Mouse (Mus musculus) neural tube, embryonic 11.5 days (tissue): ENCODE results near the gene Fndc3b. TPM values are rescaled to one million over a fixed set of nuclear protein-coding genes. Genes with fewer than 3 reads are reported as not detected.
A peak's percentile ranks its signal among the peaks of the same experiment; 100 is the strongest.

Experiments used
- ATAC-seq: fragments of 200-750 bp; cut with Nextera tagmentation; 2 replicates; pipeline ENCODE4 v1.8.0; 2017; ENCODE audit warnings: moderate number of reproducible peaks, mild to moderate bottlenecking, moderate TSS enrichment, moderate library complexity; ENCODE audit not compliant: insufficient read depth, low FRiP score, low TSS enrichment
- DNase-seq: peaks from one replicate; pipeline ENCODE4 v3.0.0-alpha.2; 2015; ENCODE audit warnings: low spot score
- H3K27ac ChIP-seq: fragments of 300-500 bp; sonication (generic); 2 replicates; pipeline ENCODE4 v1.5.1; 2014; ENCODE audit warnings: low read depth, mild to moderate bottlenecking, low read length
- H3K27me3 ChIP-seq: fragments of 300-500 bp; sonication (generic); 2 replicates; pipeline ENCODE4 v1.6.1; 2014; ENCODE audit warnings: mild to moderate bottlenecking, low read length, mixed read lengths; ENCODE audit not compliant: control insufficient read depth, insufficient read depth
- H3K36me3 ChIP-seq: fragments of 300-500 bp; sonication (generic); 2 replicates; pipeline ENCODE4 v1.6.1; 2014; ENCODE audit warnings: mild to moderate bottlenecking, low read length, moderate library complexity, mixed read lengths; ENCODE audit not compliant: control insufficient read depth, insufficient read depth
- H3K4me1 ChIP-seq: fragments of 300-500 bp; sonication (generic); 2 replicates; pipeline ENCODE4 v1.6.1; 2014; ENCODE audit warnings: low read length, mixed read lengths; ENCODE audit not compliant: control insufficient read depth, insufficient read depth
- H3K4me2 ChIP-seq: fragments of 300-500 bp; sonication (generic); 2 replicates; pipeline ENCODE4 v1.6.1; 2014; ENCODE audit warnings: low read depth, mild to moderate bottlenecking, moderate library complexity
- H3K4me3 ChIP-seq: fragments of 300-500 bp; sonication (generic); 2 replicates; pipeline ENCODE4 v1.5.1; 2014; ENCODE audit warnings: low read depth, low read length
- H3K9ac ChIP-seq: fragments of 300-500 bp; sonication (generic); 2 replicates; pipeline ENCODE4 v1.6.1; 2014; ENCODE audit warnings: mild to moderate bottlenecking, low read length
- H3K9me3 ChIP-seq: fragments of 300-500 bp; sonication (generic); 2 replicates; pipeline ENCODE4 v1.6.1; 2016; ENCODE audit warnings: low read length; ENCODE audit not compliant: control insufficient read depth
- WGBS: fragments of 180-500 bp; shearing (Covaris S2); extraction: QIAGEN DNeasy Blood & Tissue Kit; methylation state at CpG from one replicate; pipeline ENCODE4 v1.1.7; 2014; 5-methylcytosine and 5-hydroxymethylcytosine counted together
- polyA plus RNA-seq: library from polyadenylated mRNA; unstranded; fragments of >200 nt; fragmentation: Nextera tagmentation; extraction: Ambion mirVana; gene quantifications from 2 replicates; pipeline ENCODE4 v1.2.1, GENCODE M21; 2014

The Fndc3b gene
- polyA plus RNA-seq, 1 experiment from 2014 or later: 12.9 TPM

DNA sequence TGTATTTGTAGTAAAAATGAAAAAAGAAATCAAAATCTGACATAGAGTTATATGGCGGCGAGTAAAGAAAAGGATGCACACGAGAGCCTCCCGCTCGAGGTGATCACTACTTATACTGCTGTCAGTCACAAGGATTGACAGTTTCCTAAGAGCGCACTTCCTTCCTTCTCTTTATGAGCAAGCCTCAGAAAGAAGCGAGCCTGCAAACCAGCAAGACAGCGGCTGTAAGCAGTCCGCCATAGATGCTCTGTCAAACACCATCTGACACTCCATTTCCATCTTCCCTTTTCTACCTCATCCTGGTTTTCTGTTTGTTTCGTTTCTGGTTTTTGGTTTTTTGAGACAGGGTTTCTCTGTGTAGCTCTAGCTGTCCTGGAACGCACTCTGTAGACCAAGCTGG is 61.0 kb downstream of the Fndc3b start:
- WGBS: 91% methylated on average over 11 of the region's 11 CpGs
- H3K9me3 ChIP-seq: no peaks in the 10 kb centered on the region
- H3K9ac ChIP-seq: no peak overlapping the region
- ATAC-seq (no peak), DNase-seq (no peak)
- H3K27ac ChIP-seq: no peak overlapping the region
- no peaks in the 10 kb centered on the region for H3K4me1 ChIP-seq
- H3K4me2 ChIP-seq: no peak overlapping the region
- no peaks in the 10 kb centered on the region for H3K27me3 ChIP-seq
- H3K36me3 ChIP-seq: no peaks in the 10 kb centered on the region
- H3K4me3 ChIP-seq: no peak overlapping the region

DNA sequence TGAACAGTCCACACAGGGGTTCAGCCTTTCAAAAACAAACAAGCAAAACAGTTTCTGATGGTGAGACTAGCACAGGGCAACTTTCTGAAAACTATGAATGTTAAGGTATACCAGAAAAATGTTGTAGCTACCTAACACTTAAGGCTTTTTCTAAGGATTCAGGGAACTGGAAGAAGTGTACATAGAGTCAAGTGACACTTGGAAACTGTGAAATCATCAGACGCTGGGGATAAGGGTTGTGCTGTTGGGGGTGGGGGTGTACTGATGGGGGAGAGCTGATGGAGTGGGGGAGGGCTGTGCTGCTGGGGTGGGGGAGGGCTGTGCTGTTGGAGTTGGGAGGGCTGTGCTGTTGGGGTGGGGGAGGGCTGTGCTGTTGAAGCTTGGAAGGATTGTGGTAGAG is 61.8 kb downstream of the Fndc3b start:
- H3K9me3 ChIP-seq: no peaks in the 10 kb centered on the region
- H3K27ac ChIP-seq: no peak overlapping the region
- H3K4me2 ChIP-seq: no peak overlapping the region
- H3K4me1 ChIP-seq: no peaks in the 10 kb centered on the region
- no peaks in the 10 kb centered on the region for H3K27me3 ChIP-seq
- DNase-seq (no peak), ATAC-seq (no peak)
- 65% methylated on average over 1 of the region's 1 CpGs for WGBS
- no peak overlapping the region for H3K9ac ChIP-seq
- no peak overlapping the region for H3K4me3 ChIP-seq
- H3K36me3 ChIP-seq: no peaks in the 10 kb centered on the region

DNA sequence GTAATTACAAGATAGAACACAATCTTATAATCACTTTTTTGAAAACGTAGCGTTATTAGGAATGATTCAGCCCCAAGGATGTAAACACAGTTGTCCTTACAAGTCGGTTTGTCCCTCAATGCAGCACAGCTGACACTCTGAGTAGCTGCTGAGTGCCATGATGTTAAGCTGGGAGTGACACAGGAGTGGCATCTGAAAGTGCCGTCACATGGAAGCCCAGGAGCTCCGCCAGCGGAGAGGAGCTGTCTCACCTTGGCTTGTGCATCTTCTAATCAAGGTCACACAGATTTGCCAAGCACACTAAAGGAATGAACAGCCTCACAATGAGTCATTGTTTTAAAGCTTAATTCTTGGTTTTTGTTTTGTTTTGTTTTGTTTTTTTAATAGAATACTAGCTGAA is 68.7 kb downstream of the Fndc3b start:
- H3K9me3 ChIP-seq: no peaks in the 10 kb centered on the region
- H3K27me3 ChIP-seq: no peaks in the 10 kb centered on the region
- 90% methylated on average over 6 of the region's 6 CpGs for WGBS
- no peak overlapping the region for H3K4me2 ChIP-seq
- no peaks in the 10 kb centered on the region for H3K36me3 ChIP-seq
- H3K4me3 ChIP-seq: no peak overlapping the region
- H3K27ac ChIP-seq: no peak overlapping the region
- DNase-seq (no peak), ATAC-seq (no peak)
- H3K4me1 ChIP-seq: no peaks in the 10 kb centered on the region
- H3K9ac ChIP-seq: no peak overlapping the region

DNA sequence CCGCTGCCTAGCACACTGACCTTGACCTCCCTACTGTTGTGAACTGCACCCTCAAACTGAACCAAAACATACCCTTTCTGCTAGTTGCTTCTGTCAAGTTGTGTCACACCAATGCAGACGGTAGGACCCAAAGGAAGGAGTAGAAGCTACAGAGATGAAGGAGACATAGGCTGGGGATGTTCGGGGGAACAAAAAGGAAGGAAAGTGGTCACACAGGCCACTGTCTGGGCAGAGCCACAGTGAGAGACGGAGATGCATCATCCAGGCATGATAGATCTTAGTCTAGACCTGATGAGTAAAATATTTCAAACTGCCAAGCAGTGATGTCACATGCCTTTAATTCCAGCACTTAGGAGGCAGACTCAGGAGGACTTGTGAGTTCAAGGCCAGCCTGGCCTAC is 71.4 kb downstream of the Fndc3b start:
- Histone ChIP-seq H3K9ac (no peak overlapping the region), H3K4me1 (no peaks in the 10 kb centered on the region), H3K4me3 (no peak overlapping the region), H3K27me3 (no peaks in the 10 kb centered on the region), H3K9me3 (no peaks in the 10 kb centered on the region), H3K4me2 (no peak overlapping the region), H3K27ac (no peak overlapping the region), H3K36me3 (no peaks in the 10 kb centered on the region)
- no peak for ATAC-seq
- 88% methylated on average over 4 of the region's 4 CpGs for WGBS
- DNase-seq: no peak

DNA sequence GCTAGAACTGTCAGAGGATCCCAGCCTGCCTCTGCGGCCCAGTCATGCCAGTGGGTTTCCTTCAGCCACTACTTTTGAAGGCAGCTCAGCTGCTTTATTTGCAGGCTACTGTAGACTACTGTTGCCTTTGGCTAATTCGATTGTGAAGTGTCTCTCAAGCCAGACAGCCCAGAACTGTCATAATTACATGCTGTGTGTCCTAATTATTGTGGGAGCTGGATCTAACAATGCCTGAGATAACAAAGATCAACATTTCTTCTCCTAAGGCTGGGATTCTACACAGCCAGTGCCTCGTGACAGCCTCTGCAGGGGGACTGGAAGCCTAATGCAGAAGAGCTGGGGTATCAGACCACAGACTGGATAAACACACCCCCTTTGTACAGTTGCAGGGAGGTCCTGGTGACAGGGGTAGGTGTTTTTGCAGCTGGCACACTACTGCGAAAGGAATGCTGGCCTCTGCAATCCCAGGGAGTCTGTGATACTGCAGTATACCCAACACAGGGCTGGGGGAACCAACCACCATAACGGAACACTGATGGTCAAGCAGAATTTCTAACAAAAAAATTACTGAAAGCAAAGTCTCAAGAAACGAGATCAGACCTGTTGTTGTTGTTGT is 74.0 kb downstream of the Fndc3b start:
- no peak overlapping the region for H3K27ac ChIP-seq
- no peaks in the 10 kb centered on the region for H3K4me1 ChIP-seq
- H3K36me3 ChIP-seq: no peaks in the 10 kb centered on the region
- H3K9me3 ChIP-seq: no peaks in the 10 kb centered on the region
- no peak overlapping the region for H3K9ac ChIP-seq
- DNase-seq: no peak
- ATAC-seq: no peak
- H3K4me3 ChIP-seq: no peak overlapping the region
- H3K4me2 ChIP-seq: no peak overlapping the region
- 64% methylated on average over 6 of the region's 6 CpGs for WGBS
- no peaks in the 10 kb centered on the region for H3K27me3 ChIP-seq

DNA sequence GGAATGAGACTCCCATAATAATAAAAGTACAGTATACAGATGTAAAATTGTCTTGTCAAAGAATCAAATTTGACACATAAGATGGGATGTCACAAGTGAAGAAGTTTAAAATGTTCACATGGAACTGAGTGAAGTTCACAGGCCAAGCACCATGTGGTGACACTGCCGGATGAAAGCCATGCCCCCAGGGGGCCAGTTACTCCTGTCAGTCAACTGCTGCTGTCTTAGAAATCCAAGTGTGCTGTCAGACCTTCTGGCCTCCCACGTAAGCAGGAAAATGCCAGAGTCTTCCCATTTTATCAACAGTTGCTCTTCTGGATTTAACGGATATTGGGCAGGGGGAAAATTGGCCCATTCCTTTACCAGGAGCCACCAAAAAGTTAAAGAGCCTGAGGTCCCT is 75.3 kb downstream of the Fndc3b start:
- 33% methylated on average over 3 of the region's 3 CpGs for WGBS

DNA sequence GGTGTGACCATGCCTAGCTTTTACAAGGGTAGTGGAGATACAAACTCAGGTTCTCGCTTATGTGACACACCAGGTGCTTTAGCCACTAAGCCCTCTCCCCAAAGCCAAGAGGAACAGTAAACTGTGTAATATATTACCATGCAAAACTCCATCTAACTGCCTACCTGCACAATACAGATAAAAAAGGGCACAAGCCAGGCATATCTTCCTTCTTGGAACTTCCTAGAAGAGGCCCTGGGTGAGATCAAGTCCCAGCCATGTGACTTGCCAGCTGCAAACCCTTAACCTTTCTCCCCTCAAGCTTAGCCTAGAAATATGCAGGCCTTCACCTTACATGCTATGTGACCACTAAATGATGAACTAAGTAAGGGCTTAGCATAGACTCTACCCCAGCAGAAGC is 78.2 kb downstream of the Fndc3b start:
- no peaks in the 10 kb centered on the region for H3K36me3 ChIP-seq
- H3K4me1 ChIP-seq: no peaks in the 10 kb centered on the region
- no peaks in the 10 kb centered on the region for H3K27me3 ChIP-seq
- DNase-seq (no peak), ATAC-seq (no peak)
- 94% methylated on average over 1 of the region's 1 CpGs for WGBS
- no peaks in the 10 kb centered on the region for H3K9me3 ChIP-seq
- no peak overlapping the region for H3K4me2 ChIP-seq
- H3K4me3 ChIP-seq: no peak overlapping the region
- no peak overlapping the region for H3K27ac ChIP-seq
- no peak overlapping the region for H3K9ac ChIP-seq

More for the DNA sequence above, 75.3 kb downstream of the Fndc3b start:
- H3K9ac ChIP-seq: no peak overlapping the region
- no peaks in the 10 kb centered on the region for H3K27me3 ChIP-seq
- DNase-seq (peak; percentile 33), ATAC-seq (no peak)
- H3K4me2 ChIP-seq: no peak overlapping the region
- H3K27ac ChIP-seq: no peak overlapping the region
- H3K36me3 ChIP-seq: no peaks in the 10 kb centered on the region
- no peaks in the 10 kb centered on the region for H3K9me3 ChIP-seq
- no peaks in the 10 kb centered on the region for H3K4me1 ChIP-seq
- no peak overlapping the region for H3K4me3 ChIP-seq

DNA sequence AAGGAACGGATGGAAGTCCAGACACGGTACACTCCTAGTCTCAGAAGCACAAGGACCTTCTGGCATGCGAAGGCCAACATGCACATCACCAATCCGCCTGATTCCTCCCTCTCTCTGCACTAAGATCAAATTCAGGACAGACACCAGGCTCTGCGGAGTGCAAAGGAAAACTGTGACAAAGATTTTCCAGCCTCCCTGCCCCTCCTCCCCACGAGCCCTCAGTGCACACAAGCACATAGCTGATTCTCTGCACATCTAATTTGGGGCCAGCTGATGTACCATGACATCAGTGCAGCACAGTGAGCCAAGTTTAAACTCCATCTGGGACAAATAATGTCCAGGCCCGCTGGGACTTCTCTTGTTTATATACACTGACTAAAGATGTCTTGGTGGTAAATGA is 80.0 kb downstream of the Fndc3b start:
- Histone ChIP-seq H3K27ac (no peak overlapping the region), H3K9ac (no peak overlapping the region), H3K4me2 (no peak overlapping the region), H3K4me3 (no peak overlapping the region), H3K36me3 (no peaks in the 10 kb centered on the region), H3K27me3 (no peaks in the 10 kb centered on the region), H3K9me3 (no peaks in the 10 kb centered on the region), H3K4me1 (no peaks in the 10 kb centered on the region)
- ATAC-seq (no peak), DNase-seq (no peak)
- 74% methylated on average over 7 of the region's 7 CpGs for WGBS

DNA sequence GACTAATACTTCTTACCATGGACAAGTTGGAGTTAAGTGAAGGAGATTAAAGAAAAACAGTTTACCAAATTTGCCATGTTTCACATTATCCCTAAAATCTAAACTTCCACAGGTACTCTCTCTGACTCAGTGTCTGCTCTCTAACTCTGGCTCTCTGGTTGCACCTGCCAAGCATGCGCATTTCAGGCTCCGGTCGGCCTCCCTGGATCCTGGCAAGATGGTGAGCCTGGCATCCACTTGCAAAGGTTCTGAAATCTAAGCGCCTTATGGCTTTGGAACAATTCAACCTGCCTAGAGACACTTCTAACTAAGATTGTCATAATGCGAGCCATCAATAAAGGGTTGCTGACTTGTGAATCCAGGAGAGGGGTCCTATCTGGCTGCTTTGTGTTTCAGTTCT is 81.4 kb downstream of the Fndc3b start:
- no peaks in the 10 kb centered on the region for H3K9me3 ChIP-seq

More for the DNA sequence above, 81.4 kb downstream of the Fndc3b start:
- ATAC-seq (no peak), DNase-seq (no peak)
- no peak overlapping the region for H3K27ac ChIP-seq
- H3K36me3 ChIP-seq: no peaks in the 10 kb centered on the region
- WGBS: 95% methylated on average over 5 of the region's 5 CpGs
- no peak overlapping the region for H3K4me3 ChIP-seq
- H3K27me3 ChIP-seq: no peaks in the 10 kb centered on the region
- H3K4me2 ChIP-seq: no peak overlapping the region
- H3K4me1 ChIP-seq: no peaks in the 10 kb centered on the region
- H3K9ac ChIP-seq: no peak overlapping the region
